Mouse (Mus musculus) bone marrow macrophage, adult 2 months (primary cell): ENCODE results near the gene Palld.

Experiments used
- CTCF ChIP-seq: IDR thresholded peaks from 2 replicates; pipeline ENCODE4 v1.5.1; 2012; ENCODE audit warnings: low read depth, mild to moderate bottlenecking, low read length, moderate library complexity
- POLR2A ChIP-seq: IDR thresholded peaks from 2 replicates; pipeline ENCODE4 v1.6.1; 2012; ENCODE audit warnings: mild to moderate bottlenecking, low read depth, low read length, borderline replicate concordance

GRCm38 (mm10) chr8:61639008-61639407 lies 263.5 kb downstream of the Palld start:
- TF ChIP-seq CTCF (no peak), POLR2A (no peak)
